Mouse (Mus musculus): ENCODE measurements around the gene Cryl1.

DNA sequence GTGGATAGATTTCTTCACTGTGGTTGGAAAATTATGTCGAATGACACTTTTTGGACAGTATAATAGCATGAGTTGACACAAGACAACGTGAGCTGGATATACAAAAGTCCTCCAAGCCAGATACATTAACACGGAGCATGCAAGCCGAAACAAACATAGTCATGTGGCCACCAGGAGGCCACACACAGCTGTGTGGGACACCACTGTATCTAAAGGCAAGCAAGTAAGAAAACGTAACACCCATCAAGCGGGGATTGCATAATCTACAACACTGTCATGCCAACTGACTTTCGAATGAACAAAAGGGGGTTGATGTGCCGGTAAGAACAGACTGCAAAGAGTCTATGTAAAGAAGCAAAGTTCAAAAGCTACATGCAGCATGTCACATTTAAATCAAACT is 65.8 kb downstream of the Cryl1 start:
- no peak for TF ChIP-seq GATA1 (IDR thresholded peaks at IDR 0.05; ENCODE audit: low read length)
- no peak for TF ChIP-seq TAL1 (IDR thresholded peaks at IDR 0.05; ENCODE audit: low read length)

Measured in erythroblast, embryonic 14.5 days (primary cell).